Mouse (Mus musculus) cerebellum, adult 11-12 months (tissue): ENCODE data around the gene Ulk3.

Source experiments
- DNase-seq: peaks from one replicate; pipeline ENCODE4 v3.0.0; 2022

Gene Ulk3

DNA sequence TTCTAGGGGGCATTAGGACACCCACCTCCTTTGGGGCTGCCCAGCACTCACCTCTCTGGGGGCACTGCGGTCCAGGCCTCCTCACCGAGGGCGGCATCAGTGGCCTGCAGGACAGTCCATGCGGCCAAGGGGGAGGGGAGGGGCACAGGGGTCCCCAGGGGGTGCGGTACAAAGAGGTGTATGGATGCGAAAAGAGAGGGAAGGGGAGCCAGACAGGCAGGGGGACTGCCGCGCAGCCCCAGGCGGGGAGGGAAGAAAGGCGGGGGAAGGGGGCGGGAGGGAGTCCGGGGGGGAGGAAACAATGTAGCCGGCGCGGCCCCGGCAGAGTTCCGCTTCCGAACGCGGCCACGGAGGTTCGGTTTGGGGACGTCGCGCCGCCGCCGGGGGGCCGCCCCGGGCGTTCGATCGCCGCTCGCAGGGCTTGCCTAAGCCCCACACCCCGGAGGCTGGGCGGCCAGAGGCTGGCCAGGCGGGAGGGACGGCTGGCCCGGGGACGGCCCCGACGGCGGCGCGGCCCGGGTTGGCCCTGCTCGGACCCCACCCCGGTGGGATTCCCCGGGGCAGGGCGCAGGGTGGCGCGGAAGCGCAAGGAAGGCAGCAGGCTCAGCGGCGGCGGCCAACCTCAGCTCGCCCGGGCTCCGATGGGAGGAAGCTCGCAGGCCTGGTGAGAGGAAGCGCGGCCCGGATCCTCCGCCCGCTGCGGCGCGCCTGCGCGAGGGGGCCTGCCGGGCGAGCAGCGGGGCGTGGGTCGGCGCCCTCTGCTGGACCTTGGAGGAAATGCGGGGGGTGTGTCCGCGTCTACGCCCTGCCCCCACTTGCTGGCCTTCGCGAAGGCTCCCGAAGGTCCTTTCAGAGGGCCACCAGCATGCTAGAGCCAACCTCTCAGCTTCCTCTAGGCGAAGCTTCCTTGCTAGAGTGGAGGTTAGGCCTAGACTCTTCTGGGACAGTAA is 56.0 kb downstream of the Ulk3 start:
- peak; percentile 89 for DNase-seq
